Mouse (Mus musculus): Measurements from ENCODE around the gene Nxn.

DNA sequence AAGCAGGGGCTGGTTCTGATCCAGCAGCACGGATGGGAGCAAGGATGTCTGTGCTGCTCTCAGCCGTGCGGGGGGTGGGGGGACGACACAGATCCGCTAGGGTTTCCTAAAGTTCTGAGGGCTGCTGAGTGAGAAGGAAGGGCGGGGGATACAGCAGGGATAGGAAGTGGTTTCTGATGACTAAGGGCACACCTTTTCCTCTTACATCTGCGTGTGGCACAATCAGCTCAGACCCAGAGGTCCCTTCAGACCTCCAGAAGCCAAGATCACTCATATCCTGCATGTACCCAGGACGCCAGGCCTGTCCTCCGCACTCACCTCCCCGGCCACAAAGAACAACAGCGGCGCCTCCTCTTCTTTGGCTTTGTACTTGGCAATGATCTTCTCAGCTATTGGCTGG is 137.7 kb downstream of the Nxn start:
- TF ChIP-seq CTCF (IDR thresholded peaks at IDR 0.05; ENCODE audit: borderline replicate concordance, insufficient read depth, low read length) = no peak
- TF ChIP-seq POLR2A (IDR thresholded peaks at IDR 0.05; ENCODE audit: low read depth, low read length) = no peak

All from embryonic fibroblast, embryonic 13.5 days (primary cell).